Mouse (Mus musculus) lung, postnatal 0 days (tissue): ENCODE data around the gene Traf5. TPM values are rescaled to one million over a fixed set of nuclear protein-coding genes. Genes with fewer than 3 reads are reported as not detected.

Source experiments
- ATAC-seq: fragments of 200-750 bp; cut with Nextera tagmentation; 2 replicates; pipeline ENCODE4 v1.8.0; 2017; ENCODE audit warnings: moderate library complexity
- DNase-seq: peaks from one replicate; pipeline ENCODE4 v3.0.0-alpha.2; 2016; ENCODE audit warnings: low spot score
- H3K27ac ChIP-seq: fragments of 300-500 bp; sonication (generic); 2 replicates; pipeline ENCODE4 v1.5.1; 2014; ENCODE audit warnings: antibody characterized with exemption, mild to moderate bottlenecking, low read length, mixed read lengths
- H3K27me3 ChIP-seq: fragments of 300-500 bp; sonication (generic); replicated peaks from 2 replicates; pipeline ENCODE4 v1.6.1; 2014; ENCODE audit warnings: low read length, mixed read lengths; ENCODE audit not compliant: insufficient read depth
- H3K36me3 ChIP-seq: fragments of 300-500 bp; sonication (generic); 2 replicates; pipeline ENCODE4 v1.6.1; 2014; ENCODE audit warnings: low read length, mixed read lengths; ENCODE audit not compliant: insufficient read depth
- H3K4me1 ChIP-seq: fragments of 300-500 bp; sonication (generic); 2 replicates; pipeline ENCODE4 v1.6.1; 2014; ENCODE audit warnings: antibody characterized with exemption, low read depth, low read length, mixed read lengths; ENCODE audit not compliant: insufficient read depth
- H3K4me2 ChIP-seq: fragments of 300-500 bp; sonication (generic); replicated peaks from 2 replicates; pipeline ENCODE4 v1.6.1; 2014; ENCODE audit warnings: low read depth, mild to moderate bottlenecking, low read length, moderate library complexity, mixed read lengths
- H3K4me3 ChIP-seq: fragments of 300-500 bp; sonication (generic); 2 replicates; pipeline ENCODE4 v1.5.1; 2014; ENCODE audit warnings: low read depth, low read length
- H3K9ac ChIP-seq: fragments of 300-500 bp; sonication (generic); replicated peaks from 2 replicates; pipeline ENCODE4 v1.6.1; 2014; ENCODE audit warnings: low read depth, mild to moderate bottlenecking
- H3K9me3 ChIP-seq: fragments of 300-500 bp; sonication (generic); 2 replicates; pipeline ENCODE4 v1.6.1; 2016; ENCODE audit warnings: low read length, mixed read lengths
- CTCF ChIP-seq: IDR thresholded peaks from 2 replicates; pipeline ENCODE4 v1.5.1; 2016; ENCODE audit warnings: antibody characterized with exemption, mild to moderate bottlenecking
- EP300 ChIP-seq: IDR thresholded peaks from 2 replicates; pipeline ENCODE4 v1.6.1; 2016; ENCODE audit warnings: antibody characterized with exemption, mild to moderate bottlenecking, control low read depth
- WGBS: fragments of 180-500 bp; shearing (Covaris S2); extraction: QIAGEN DNeasy Blood & Tissue Kit; methylation state at CpG from one replicate; pipeline ENCODE4 v1.1.7; 2014; 5-methylcytosine and 5-hydroxymethylcytosine counted together
- polyA plus RNA-seq: library from polyadenylated mRNA; unstranded; fragments of >200 nt; fragmentation: Nextera tagmentation; extraction: Ambion mirVana; gene quantifications from 2 replicates; pipeline ENCODE4 v1.2.1, GENCODE M21; 2015

Traf5 gene
- polyA plus RNA-seq, 1 experiment from 2014 or later, result 27.1 TPM

- WGBS, result 64% methylated on average over 4 of the region's 4 CpGs
- no peaks in the 10 kb centered on the region for H3K9me3 ChIP-seq
- H3K27me3 ChIP-seq, result no peaks in the 10 kb centered on the region
- 0 out of 2 replicates have a peak, but pooled peaks cover 3% of the 10 kb centered on the region for H3K36me3 ChIP-seq
- TF ChIP-seq EP300 (no peak), CTCF (no peak)
- DNase-seq (no peak), ATAC-seq (no peak)
- no peak overlapping the region for H3K9ac ChIP-seq
- no peak overlapping the region for H3K27ac ChIP-seq
- no peak overlapping the region for H3K4me2 ChIP-seq
- peaks cover 18% of the 10 kb centered on the region for H3K4me1 ChIP-seq
- no peak overlapping the region for H3K4me3 ChIP-seq
Measured at GRCm38 (mm10) chr1:192088011-192088410, 4.3 kb downstream of the Traf5 start.

DNA sequence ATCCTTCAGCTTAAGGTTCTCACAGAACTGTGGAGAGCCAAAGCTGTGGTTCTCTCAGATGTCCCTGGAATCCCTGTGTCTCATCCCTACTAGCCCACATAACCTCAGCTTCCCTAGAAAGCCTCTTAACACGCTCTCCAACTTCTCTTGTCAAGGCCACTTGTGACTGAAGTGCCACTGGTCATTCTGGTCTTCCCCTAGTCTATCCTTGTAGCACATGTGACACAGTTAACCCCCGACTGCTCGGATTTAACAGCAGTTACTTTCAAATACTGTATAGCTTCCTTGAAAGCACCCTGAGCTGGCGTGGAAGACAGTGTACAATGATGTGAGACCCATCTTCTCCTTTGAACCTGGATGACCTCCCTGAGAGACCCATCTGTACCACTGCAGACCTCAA is 5.3 kb downstream of the Traf5 start:
- Histone ChIP-seq H3K36me3 (0 out of 2 replicates have a peak, but pooled peaks cover 5% of the 10 kb centered on the region), H3K4me1 (peaks cover 18% of the 10 kb centered on the region), H3K27ac (0 out of 2 replicates have a peak overlapping the region, but pooled peaks have one; percentile 0), H3K9ac (no peak overlapping the region), H3K27me3 (no peaks in the 10 kb centered on the region), H3K4me3 (no peak overlapping the region), H3K9me3 (no peaks in the 10 kb centered on the region), H3K4me2 (no peak overlapping the region)
- ATAC-seq, result peak; percentile 80
- 41% methylated on average over 4 of the region's 4 CpGs for WGBS
- DNase-seq, result peak; percentile 82
- no peak for TF ChIP-seq CTCF
- peak; percentile 46 for TF ChIP-seq EP300

DNA sequence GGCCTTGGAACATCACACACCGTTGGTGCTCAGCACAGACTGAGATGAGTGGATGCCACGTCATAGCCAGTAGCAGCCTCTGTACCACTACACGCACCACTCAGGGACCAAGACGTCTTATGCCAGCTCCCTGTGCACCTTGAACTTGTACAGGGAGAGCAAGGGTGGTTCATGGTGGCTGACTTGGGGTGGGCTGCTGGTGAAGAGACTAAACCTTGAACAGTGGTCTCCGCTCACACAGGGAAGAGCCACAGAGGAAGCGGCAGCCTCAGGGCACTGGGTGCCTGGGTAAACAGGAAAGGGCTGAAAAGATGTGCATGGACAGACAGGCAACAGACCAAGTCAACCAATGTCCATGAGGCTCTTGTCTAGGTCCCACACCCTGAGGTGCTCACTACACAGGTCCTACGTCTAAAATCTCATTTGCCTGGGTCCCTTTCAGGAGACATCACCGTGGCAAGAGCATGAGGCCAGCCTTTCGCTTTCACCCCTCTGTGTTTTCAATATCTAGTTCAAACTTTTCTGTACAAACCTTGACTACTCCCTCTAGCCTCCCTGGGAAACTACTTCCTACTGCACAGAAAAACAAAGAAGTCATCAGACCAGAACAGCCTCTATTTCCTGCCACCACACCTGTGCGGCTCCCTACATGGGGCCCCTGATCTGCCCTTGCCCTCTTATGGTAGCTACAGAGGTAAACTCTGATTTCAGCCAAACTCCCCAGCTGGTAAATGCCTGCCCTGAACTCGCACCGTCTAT is 5.9 kb downstream of the Traf5 start:
- 66% methylated on average over 12 of the region's 12 CpGs for WGBS
- TF ChIP-seq CTCF (no peak), EP300 (no peak)
- H3K36me3 ChIP-seq, result 0 out of 2 replicates have a peak, but pooled peaks cover 9% of the 10 kb centered on the region
- no peaks in the 10 kb centered on the region for H3K27me3 ChIP-seq
- no peak overlapping the region; the same call in 1 of the 2 replicates for H3K9ac ChIP-seq
- ATAC-seq, result peak; percentile 27; the same call in 1 of the 2 replicates
- no peak for DNase-seq
- no peak overlapping the region for H3K4me3 ChIP-seq
- no peak overlapping the region for H3K4me2 ChIP-seq
- H3K27ac ChIP-seq, result 0 out of 2 replicates have a peak overlapping the region, but pooled peaks have one; percentile 0
- peaks cover 18% of the 10 kb centered on the region for H3K4me1 ChIP-seq
- H3K9me3 ChIP-seq, result peaks cover 3% of the 10 kb centered on the region; the same call in 1 of the 2 replicates

DNA sequence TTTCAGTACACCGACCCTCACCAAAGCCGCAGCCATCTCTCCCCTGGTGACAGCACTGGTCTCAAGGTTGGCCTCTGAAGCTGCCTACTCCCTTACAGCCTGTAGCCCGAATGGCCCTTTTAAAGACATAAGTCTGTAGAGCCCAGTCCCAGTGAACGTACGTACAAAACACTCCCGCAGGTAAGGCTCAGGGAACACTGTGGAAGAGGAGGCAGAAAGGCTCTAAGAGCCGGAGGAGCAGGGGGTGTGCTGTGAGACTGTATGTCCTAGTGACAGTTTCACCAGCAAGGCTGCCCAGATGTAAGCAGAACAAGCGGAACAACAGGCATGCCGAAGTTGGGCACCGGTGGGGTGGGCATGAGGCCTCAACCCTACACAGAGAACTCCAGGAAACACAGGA is 7.1 kb downstream of the Traf5 start:
- Histone ChIP-seq H3K4me3 (no peak overlapping the region), H3K27ac (no peak overlapping the region), H3K27me3 (no peaks in the 10 kb centered on the region), H3K36me3 (0 out of 2 replicates have a peak, but pooled peaks cover 9% of the 10 kb centered on the region), H3K4me1 (peaks cover 13% of the 10 kb centered on the region), H3K9me3 (peaks cover 3% of the 10 kb centered on the region; the same call in 1 of the 2 replicates), H3K4me2 (no peak overlapping the region), H3K9ac (no peak overlapping the region)
- ATAC-seq, result no peak
- TF ChIP-seq CTCF (no peak), EP300 (no peak)
- 88% methylated on average over 10 of the region's 10 CpGs for WGBS
- no peak for DNase-seq

GRCm38 (mm10) chr1:192082646-192083045 is 9.7 kb downstream of the Traf5 start:
- Histone ChIP-seq H3K27me3 (no peaks in the 10 kb centered on the region), H3K36me3 (0 out of 2 replicates have a peak, but pooled peaks cover 6% of the 10 kb centered on the region), H3K4me3 (no peak overlapping the region), H3K4me1 (peaks cover 21% of the 10 kb centered on the region; the same call in 1 of the 2 replicates), H3K9me3 (peaks cover 3% of the 10 kb centered on the region; the same call in 1 of the 2 replicates), H3K27ac (no peak overlapping the region), H3K9ac (no peak overlapping the region), H3K4me2 (no peak overlapping the region)
- TF ChIP-seq CTCF, result no peak
- TF ChIP-seq EP300, result no peak
- 92% methylated on average over 1 of the region's 1 CpGs for WGBS
- DNase-seq, result no peak
- no peak for ATAC-seq

- TF ChIP-seq CTCF, result no peak
- no peak for TF ChIP-seq EP300
- ATAC-seq, result no peak
- Histone ChIP-seq H3K4me2 (no peak overlapping the region), H3K27me3 (no peaks in the 10 kb centered on the region), H3K9ac (no peak overlapping the region), H3K27ac (no peak overlapping the region), H3K4me3 (no peak overlapping the region), H3K36me3 (0 out of 2 replicates have a peak, but pooled peaks cover 6% of the 10 kb centered on the region), H3K4me1 (peaks cover 22% of the 10 kb centered on the region; the same call in 1 of the 2 replicates), H3K9me3 (peaks cover 3% of the 10 kb centered on the region; the same call in 1 of the 2 replicates)
- WGBS, result 98% methylated on average over 2 of the region's 2 CpGs
- DNase-seq, result no peak
Measured at GRCm38 (mm10) chr1:192081129-192081528, 11.2 kb downstream of the Traf5 start.
